Mouse (Mus musculus) olfactory bulb, adult 2 months (tissue): Measurements from ENCODE around the gene Mkrn1.

Experiments
- CTCF ChIP-seq: fragments of 200-500 bp; IDR thresholded peaks from 2 replicates; pipeline ENCODE4 v1.5.1; 2012; ENCODE audit warnings: low read depth, mild to moderate bottlenecking, low read length, moderate library complexity; ENCODE audit not compliant: insufficient read depth
- POLR2A ChIP-seq: fragments of 200-500 bp; IDR thresholded peaks from 2 replicates; pipeline ENCODE4 v1.6.1; 2012; ENCODE audit warnings: mild to moderate bottlenecking, low read depth, low read length, moderate library complexity; ENCODE audit not compliant: insufficient read depth

- TF ChIP-seq CTCF (no peak), POLR2A (no peak)
Observed at GRCm38 (mm10) chr6:39420867-39421266, 605 bp upstream of the Mkrn1 start.
